Mouse (Mus musculus) limb, embryonic 13.5 days (tissue): ENCODE results near the gene Cox6a2. TPM values are rescaled to one million over a fixed set of nuclear protein-coding genes. Genes with fewer than 3 reads are reported as not detected.

Experiments used
- ATAC-seq: fragments of 200-750 bp; cut with Nextera tagmentation; 2 replicates; pipeline ENCODE4 v1.8.0; 2017; ENCODE audit warnings: low read depth, moderate number of reproducible peaks, moderate TSS enrichment; ENCODE audit not compliant: low FRiP score
- H3K27ac ChIP-seq: fragments of 300-500 bp; sonication (generic); 2 replicates; pipeline ENCODE4 v1.5.1; 2015; ENCODE audit warnings: inconsistent platforms, mild to moderate bottlenecking, moderate library complexity
- H3K27me3 ChIP-seq: fragments of 300-500 bp; sonication (generic); 2 replicates; pipeline ENCODE4 v1.6.1; 2015; ENCODE audit warnings: mild to moderate bottlenecking, inconsistent platforms
- H3K36me3 ChIP-seq: fragments of 300-500 bp; sonication (generic); 2 replicates; pipeline ENCODE4 v1.6.1; 2015; ENCODE audit warnings: inconsistent platforms, mild to moderate bottlenecking, moderate library complexity
- H3K4me1 ChIP-seq: fragments of 300-500 bp; sonication (generic); 2 replicates; pipeline ENCODE4 v1.6.1; 2015; ENCODE audit warnings: inconsistent platforms
- H3K4me2 ChIP-seq: fragments of 300-500 bp; sonication (generic); replicated peaks from 2 replicates; pipeline ENCODE4 v1.6.1; 2015; ENCODE audit warnings: inconsistent platforms, mild to moderate bottlenecking, moderate library complexity
- H3K4me3 ChIP-seq: fragments of 300-500 bp; sonication (generic); 2 replicates; pipeline ENCODE4 v1.5.1; 2015; ENCODE audit warnings: moderate library complexity, mild to moderate bottlenecking, inconsistent platforms
- H3K9ac ChIP-seq: fragments of 300-500 bp; sonication (generic); 2 replicates; pipeline ENCODE4 v1.6.1; 2015; ENCODE audit warnings: mild to moderate bottlenecking, inconsistent platforms
- H3K9me3 ChIP-seq: fragments of 300-500 bp; sonication (generic); 2 replicates; pipeline ENCODE4 v1.6.1; 2016; ENCODE audit warnings: inconsistent platforms
- WGBS: fragments of 180-500 bp; shearing (Covaris S2); methylation state at CpG from one replicate; pipeline ENCODE4 v1.1.7; 2015; 5-methylcytosine and 5-hydroxymethylcytosine counted together
- polyA plus RNA-seq: library from polyadenylated mRNA; unstranded; fragments of >200 nt; fragmentation: Nextera tagmentation; extraction: Ambion mirVana; gene quantifications from 2 replicates; pipeline ENCODE4 v1.2.1, GENCODE M21; 2015

Gene Cox6a2
- polyA plus RNA-seq, 1 experiment from 2014 or later = 24.2 TPM

- 85% methylated on average over 4 of the region's 4 CpGs for WGBS
- H3K27me3 ChIP-seq = no peaks in the 10 kb centered on the region
- H3K4me3 ChIP-seq = no peak overlapping the region
- H3K9ac ChIP-seq = no peak overlapping the region
- no peaks in the 10 kb centered on the region for H3K4me1 ChIP-seq
- no peaks in the 10 kb centered on the region for H3K36me3 ChIP-seq
- H3K9me3 ChIP-seq = no peaks in the 10 kb centered on the region
- no peak overlapping the region for H3K27ac ChIP-seq
- no peak overlapping the region for H3K4me2 ChIP-seq
- no peak for ATAC-seq
Measured at GRCm38 (mm10) chr7:128219952-128220351, 13.8 kb upstream of the Cox6a2 start.

DNA sequence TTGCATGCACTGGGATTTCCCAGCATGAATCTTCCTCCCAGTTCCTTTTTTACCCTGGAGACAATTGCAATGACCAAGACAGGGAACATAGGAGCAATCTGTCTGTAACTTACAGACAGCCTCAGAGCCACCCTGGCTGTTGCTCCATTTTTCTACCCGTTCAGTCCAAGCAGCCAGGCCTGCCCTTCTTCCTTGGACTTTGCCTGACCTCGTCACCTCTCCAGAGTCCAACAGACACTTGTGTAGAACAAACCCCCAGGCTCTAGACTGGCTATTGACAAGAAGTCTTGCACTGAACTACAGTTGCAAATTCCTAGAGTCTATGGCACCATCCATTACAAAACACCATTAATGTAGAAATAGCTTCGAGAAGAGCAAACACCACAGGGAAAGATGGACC lies 3.6 kb upstream of the Cox6a2 start:
- Histone ChIP-seq H3K27ac (no peak overlapping the region), H3K9ac (no peak overlapping the region), H3K4me3 (no peak overlapping the region), H3K27me3 (no peaks in the 10 kb centered on the region), H3K4me2 (no peak overlapping the region), H3K36me3 (no peaks in the 10 kb centered on the region), H3K9me3 (no peaks in the 10 kb centered on the region), H3K4me1 (no peaks in the 10 kb centered on the region)
- no peak for ATAC-seq
- 63% methylated on average over 3 of the region's 3 CpGs for WGBS

GRCm38 (mm10) chr7:128208187-128208586 lies 2.0 kb upstream of the Cox6a2 start:
- Histone ChIP-seq H3K4me1 (no peaks in the 10 kb centered on the region), H3K9me3 (no peaks in the 10 kb centered on the region)
- ATAC-seq = no peak; the same call in 1 of the 2 replicates

DNA sequence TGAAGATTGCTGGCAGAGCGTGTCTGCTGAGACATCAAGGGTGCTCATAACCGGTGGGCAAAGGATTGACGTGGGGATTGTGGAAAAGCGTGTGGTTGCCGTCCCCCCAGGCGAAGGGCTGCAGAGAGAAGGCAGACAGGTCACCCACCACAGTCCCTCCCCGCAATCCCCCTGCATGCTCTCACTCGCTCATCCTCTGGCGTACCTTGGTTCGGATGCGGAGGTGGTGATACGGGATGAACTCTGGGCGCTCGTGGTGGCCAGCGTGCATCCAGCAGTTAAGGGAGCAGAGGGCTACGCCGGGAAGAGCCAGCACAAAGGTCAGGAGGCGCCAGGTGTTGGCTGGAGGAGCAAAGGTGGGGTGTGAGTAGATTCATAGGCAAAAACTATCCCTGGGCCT lies 492 bp downstream of the Cox6a2 start:
- H3K4me1 ChIP-seq = no peaks in the 10 kb centered on the region
- H3K9me3 ChIP-seq = no peaks in the 10 kb centered on the region
- no peak overlapping the region for H3K27ac ChIP-seq
- H3K27me3 ChIP-seq = no peaks in the 10 kb centered on the region
- ATAC-seq = no peak
- H3K9ac ChIP-seq = no peak overlapping the region
- no peak overlapping the region for H3K4me3 ChIP-seq
- no peak overlapping the region for H3K4me2 ChIP-seq
- H3K36me3 ChIP-seq = no peaks in the 10 kb centered on the region
- WGBS = 83% methylated on average over 18 of the region's 18 CpGs

More at GRCm38 (mm10) chr7:128208187-128208586, 2.0 kb upstream of the Cox6a2 start:
- WGBS = 6% methylated on average over 4 of the region's 4 CpGs
- Histone ChIP-seq H3K4me3 (no peak overlapping the region), H3K27me3 (no peaks in the 10 kb centered on the region), H3K4me2 (no peak overlapping the region), H3K27ac (no peak overlapping the region), H3K9ac (no peak overlapping the region), H3K36me3 (no peaks in the 10 kb centered on the region)

DNA sequence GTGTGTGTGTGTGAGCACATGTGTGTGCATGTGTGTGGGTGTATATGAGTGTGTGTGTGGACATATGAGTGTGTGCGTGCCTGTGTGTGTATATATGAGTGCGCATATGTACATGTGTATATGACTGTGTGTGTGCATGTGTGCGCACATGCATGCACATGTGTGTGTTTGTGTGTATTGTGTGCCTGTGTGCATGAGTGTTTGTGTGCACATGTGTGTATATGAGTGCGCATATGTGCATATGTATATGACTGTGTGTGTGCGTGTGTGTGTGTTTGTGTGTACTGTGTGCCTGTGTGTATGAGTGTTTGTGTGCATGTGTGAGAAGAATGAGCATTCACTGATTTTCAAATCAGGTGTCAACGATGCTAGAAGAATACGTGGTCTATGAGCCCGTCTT lies 2.0 kb downstream of the Cox6a2 start:
- Histone ChIP-seq H3K9ac (no peak overlapping the region), H3K4me2 (no peak overlapping the region), H3K36me3 (no peaks in the 10 kb centered on the region), H3K4me3 (no peak overlapping the region), H3K9me3 (no peaks in the 10 kb centered on the region), H3K4me1 (no peaks in the 10 kb centered on the region), H3K27me3 (no peaks in the 10 kb centered on the region), H3K27ac (no peak overlapping the region)
- no peak for ATAC-seq
- WGBS = 80% methylated on average over 8 of the region's 8 CpGs

GRCm38 (mm10) chr7:128203071-128203470 lies 3.1 kb downstream of the Cox6a2 start:
- no peaks in the 10 kb centered on the region for H3K36me3 ChIP-seq
- H3K9me3 ChIP-seq = no peaks in the 10 kb centered on the region
- H3K27ac ChIP-seq = no peak overlapping the region
- H3K4me2 ChIP-seq = no peak overlapping the region
- H3K4me1 ChIP-seq = no peaks in the 10 kb centered on the region
- H3K9ac ChIP-seq = no peak overlapping the region
- 89% methylated on average over 9 of the region's 9 CpGs for WGBS
- no peak overlapping the region for H3K4me3 ChIP-seq
- ATAC-seq = no peak
- no peaks in the 10 kb centered on the region for H3K27me3 ChIP-seq

DNA sequence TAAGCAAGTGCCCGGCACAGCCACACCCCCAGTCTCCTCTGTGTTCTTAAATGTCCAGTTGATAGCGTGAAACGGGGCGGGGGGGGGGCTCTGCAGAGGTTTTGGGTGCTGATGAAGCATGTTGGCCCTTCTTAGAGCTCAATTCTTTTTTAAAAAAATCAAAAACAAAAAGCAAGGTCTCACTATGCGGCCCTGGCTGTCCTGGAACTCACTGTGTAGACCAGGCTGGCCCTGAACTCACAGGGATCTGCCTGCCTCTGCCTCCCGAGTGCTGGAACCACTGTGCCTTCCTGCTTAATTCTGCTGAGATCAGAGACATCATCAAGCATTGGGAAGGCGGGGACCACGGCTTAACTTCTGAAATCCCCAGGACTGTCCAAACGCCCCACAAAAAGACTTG lies 4.6 kb downstream of the Cox6a2 start:
- WGBS = 86% methylated on average over 9 of the region's 9 CpGs

GRCm38 (mm10) chr7:128181691-128182090 lies 24.5 kb downstream of the Cox6a2 start:
- 91% methylated on average over 10 of the region's 10 CpGs for WGBS
- H3K36me3 ChIP-seq = no peaks in the 10 kb centered on the region
- H3K27me3 ChIP-seq = no peaks in the 10 kb centered on the region
- no peak for ATAC-seq
- H3K4me3 ChIP-seq = no peak overlapping the region
- H3K4me2 ChIP-seq = no peak overlapping the region
- H3K4me1 ChIP-seq = no peaks in the 10 kb centered on the region
- H3K27ac ChIP-seq = no peak overlapping the region
- H3K9me3 ChIP-seq = no peaks in the 10 kb centered on the region
- H3K9ac ChIP-seq = no peak overlapping the region

More for the DNA sequence above, 4.6 kb downstream of the Cox6a2 start:
- Histone ChIP-seq H3K4me1 (no peaks in the 10 kb centered on the region), H3K4me2 (no peak overlapping the region), H3K9me3 (no peaks in the 10 kb centered on the region), H3K9ac (no peak overlapping the region), H3K27me3 (no peaks in the 10 kb centered on the region), H3K4me3 (no peak overlapping the region), H3K27ac (no peak overlapping the region), H3K36me3 (no peaks in the 10 kb centered on the region)
- ATAC-seq = no peak

DNA sequence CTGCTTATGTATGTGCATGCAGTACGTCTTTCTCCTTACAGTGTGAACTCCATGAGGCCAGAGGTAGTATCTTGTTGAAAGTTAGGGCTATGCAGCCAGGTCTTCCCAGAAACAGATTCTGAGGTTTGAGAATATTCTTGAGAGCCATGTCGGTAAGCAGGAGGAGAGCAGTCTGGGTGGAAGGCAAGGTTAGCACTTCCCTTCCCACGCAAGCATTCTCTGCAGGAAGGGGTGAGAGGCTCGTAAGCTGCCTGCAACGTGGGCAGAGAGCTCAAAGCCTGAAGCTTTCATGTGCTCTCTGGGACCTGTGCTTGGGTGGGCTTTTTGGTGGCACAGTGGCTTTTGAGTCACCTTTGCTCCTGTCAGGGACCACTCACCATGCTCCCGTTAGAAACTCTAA lies 25.6 kb downstream of the Cox6a2 start:
- Histone ChIP-seq H3K36me3 (no peaks in the 10 kb centered on the region), H3K27ac (no peak overlapping the region), H3K9me3 (no peaks in the 10 kb centered on the region), H3K9ac (no peak overlapping the region), H3K4me1 (no peaks in the 10 kb centered on the region), H3K4me3 (no peak overlapping the region), H3K27me3 (no peaks in the 10 kb centered on the region), H3K4me2 (no peak overlapping the region)
- 61% methylated on average over 6 of the region's 6 CpGs for WGBS
- no peak for ATAC-seq

DNA sequence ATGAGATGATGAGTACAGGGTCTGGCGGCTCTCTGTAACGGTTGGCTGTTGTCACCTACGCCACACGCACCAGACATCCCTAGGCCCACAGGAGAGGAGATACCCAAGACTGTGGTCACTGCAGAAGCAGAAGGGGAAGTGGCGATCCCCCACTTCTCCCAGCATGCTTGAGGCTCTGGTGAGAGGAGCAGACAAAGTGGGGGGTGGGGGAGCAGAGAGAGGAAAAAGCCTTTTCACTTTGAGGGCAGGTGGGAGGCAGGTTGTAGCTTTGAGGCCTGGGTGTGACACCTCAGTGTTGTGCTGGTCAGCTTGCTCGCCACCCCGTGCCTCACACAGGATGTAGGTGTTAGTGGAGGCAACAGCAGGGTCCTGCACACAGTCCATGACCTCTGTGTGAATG lies 26.1 kb downstream of the Cox6a2 start:
- Histone ChIP-seq H3K4me3 (no peak overlapping the region), H3K9ac (no peak overlapping the region), H3K27me3 (no peaks in the 10 kb centered on the region), H3K4me1 (no peaks in the 10 kb centered on the region), H3K27ac (no peak overlapping the region), H3K36me3 (no peaks in the 10 kb centered on the region), H3K9me3 (no peaks in the 10 kb centered on the region), H3K4me2 (no peak overlapping the region)
- WGBS = 67% methylated on average over 7 of the region's 7 CpGs
- no peak for ATAC-seq

- no peak for ATAC-seq
- no peaks in the 10 kb centered on the region for H3K27me3 ChIP-seq
- H3K36me3 ChIP-seq = no peaks in the 10 kb centered on the region
- 70% methylated on average over 2 of the region's 2 CpGs for WGBS
- no peak overlapping the region for H3K27ac ChIP-seq
- no peaks in the 10 kb centered on the region for H3K9me3 ChIP-seq
- no peak overlapping the region for H3K9ac ChIP-seq
- no peaks in the 10 kb centered on the region for H3K4me1 ChIP-seq
- H3K4me3 ChIP-seq = no peak overlapping the region
- H3K4me2 ChIP-seq = no peak overlapping the region
Measured at GRCm38 (mm10) chr7:128178385-128178784, 27.8 kb downstream of the Cox6a2 start.

GRCm38 (mm10) chr7:128169996-128170395 lies 36.2 kb downstream of the Cox6a2 start:
- H3K27me3 ChIP-seq = no peaks in the 10 kb centered on the region
- ATAC-seq = no peak

DNA sequence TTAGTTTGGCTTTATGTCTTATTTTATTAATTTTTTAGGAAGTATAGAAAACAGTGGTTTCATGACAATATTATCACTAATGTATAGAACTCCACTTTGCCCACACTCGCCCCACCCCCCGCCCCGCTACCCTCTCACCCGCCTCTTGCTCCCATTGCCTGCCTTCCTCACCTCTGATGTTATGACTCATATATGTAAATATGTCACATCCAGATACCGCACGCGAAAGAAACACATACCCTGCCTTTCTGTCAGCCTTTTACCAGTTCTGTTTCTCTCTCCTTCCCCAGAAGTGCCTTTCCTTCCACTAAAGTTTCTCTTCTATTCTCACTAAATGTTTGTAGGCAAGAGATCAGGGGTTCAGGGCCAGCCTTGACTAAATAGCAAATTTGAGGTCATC lies 39.8 kb downstream of the Cox6a2 start:
- Histone ChIP-seq H3K27ac (no peak overlapping the region), H3K36me3 (no peaks in the 10 kb centered on the region), H3K4me1 (no peaks in the 10 kb centered on the region), H3K9ac (no peak overlapping the region), H3K27me3 (no peaks in the 10 kb centered on the region), H3K4me3 (no peak overlapping the region), H3K9me3 (no peaks in the 10 kb centered on the region), H3K4me2 (no peak overlapping the region)
- WGBS = 88% methylated on average over 7 of the region's 7 CpGs
- ATAC-seq = no peak

More at GRCm38 (mm10) chr7:128169996-128170395, 36.2 kb downstream of the Cox6a2 start:
- Histone ChIP-seq H3K27ac (no peak overlapping the region), H3K9ac (no peak overlapping the region), H3K4me3 (no peak overlapping the region), H3K9me3 (no peaks in the 10 kb centered on the region), H3K36me3 (no peaks in the 10 kb centered on the region), H3K4me1 (no peaks in the 10 kb centered on the region), H3K4me2 (no peak overlapping the region)
- WGBS = 50% methylated on average over 3 of the region's 3 CpGs
